Mouse (Mus musculus) left cerebral cortex, postnatal 36 days (tissue): ENCODE measurements around the gene Krt33b. TPM values are rescaled to one million over a fixed set of nuclear protein-coding genes. Genes with fewer than 3 reads are reported as not detected.

Source experiments
- DNase-seq, 2 experiments: peaks; one replicate each; pipeline ENCODE4 v3.0.0; 2021 to 2022; ENCODE audit warnings: low spot score in 2 of 2, mixed read lengths in 1 of 2
- intact Hi-C: fragments of 180-260 bp; cut with DNase I; formaldehyde crosslinking; loops from one replicate; pipeline ENCODE4 v1.15.1; 2025
- total RNA-seq, 2 experiments: library from RNA; stranded (reverse); gene quantifications; 2 replicates each; pipeline ENCODE4 v1.2.3; 2021

Krt33b gene
- total RNA-seq, 2 experiments from 2014 or later, result not detected

GRCm38 (mm10) chr11:99999091-99999490, 30.6 kb downstream of the Krt33b start:
- intact Hi-C loops, result no loop called here
- DNase-seq, result no peak

- no peak for DNase-seq
Measured at GRCm38 (mm10) chr11:99994384-99994661, 35.3 kb downstream of the Krt33b start.

GRCm38 (mm10) chr11:99993620-99994383, 35.9 kb downstream of the Krt33b start, which contains the start of gene Krtap17-1:
Krtap17-1 (minus strand) TSS chr11:99993994.
- no peak for DNase-seq
- intact Hi-C loops, result no loop called here

More at GRCm38 (mm10) chr11:99994384-99994661, 35.3 kb downstream of the Krt33b start:
- intact Hi-C loops, result no loop called here

DNA sequence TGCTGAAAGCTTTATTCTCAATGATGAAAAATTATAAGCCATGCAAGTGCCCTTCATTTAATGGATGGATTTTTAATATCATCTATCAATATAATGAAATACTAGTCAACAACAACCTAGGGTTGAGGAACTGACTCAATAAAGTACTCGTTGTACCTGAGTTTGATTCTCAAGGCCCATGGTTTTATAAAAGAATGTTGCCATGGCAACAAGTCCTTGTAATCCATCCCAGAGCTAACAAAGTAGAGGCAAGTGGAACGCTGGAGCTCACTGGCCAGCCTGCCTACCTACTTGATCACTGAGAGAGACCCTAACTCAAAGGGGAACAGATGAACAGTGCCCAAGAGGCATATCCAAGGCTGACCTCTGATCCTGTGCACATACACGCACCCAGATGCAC, 39.1 kb downstream of the Krt33b start:
- intact Hi-C loops, result no loop called here
- no peak for DNase-seq

DNA sequence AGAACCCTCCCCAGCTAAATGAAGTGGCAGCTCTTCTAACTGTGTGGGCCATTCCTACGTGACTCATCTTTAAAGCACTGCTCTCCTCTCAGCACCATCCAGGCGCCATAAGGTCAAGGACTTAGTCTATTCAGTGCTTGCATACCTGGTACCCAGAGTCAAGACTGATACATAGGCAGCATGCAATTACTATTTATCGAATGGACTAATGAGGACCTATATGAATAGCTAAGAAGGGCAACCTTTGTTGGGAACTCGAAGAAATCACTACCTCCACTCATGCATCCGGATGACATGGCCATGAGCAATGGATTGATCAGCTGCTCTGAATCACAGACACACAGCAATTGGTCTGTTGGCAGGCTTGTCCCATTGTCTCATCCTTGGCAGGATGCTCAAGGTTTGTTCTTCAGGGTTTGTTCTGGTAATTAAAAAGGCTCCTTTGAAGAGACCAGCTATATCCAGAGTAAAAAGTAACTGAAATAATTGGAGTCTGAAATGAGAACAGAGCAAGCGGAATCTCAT, 39.7 kb downstream of the Krt33b start:
- DNase-seq, result no peak
- intact Hi-C loops, result no loop called here

DNA sequence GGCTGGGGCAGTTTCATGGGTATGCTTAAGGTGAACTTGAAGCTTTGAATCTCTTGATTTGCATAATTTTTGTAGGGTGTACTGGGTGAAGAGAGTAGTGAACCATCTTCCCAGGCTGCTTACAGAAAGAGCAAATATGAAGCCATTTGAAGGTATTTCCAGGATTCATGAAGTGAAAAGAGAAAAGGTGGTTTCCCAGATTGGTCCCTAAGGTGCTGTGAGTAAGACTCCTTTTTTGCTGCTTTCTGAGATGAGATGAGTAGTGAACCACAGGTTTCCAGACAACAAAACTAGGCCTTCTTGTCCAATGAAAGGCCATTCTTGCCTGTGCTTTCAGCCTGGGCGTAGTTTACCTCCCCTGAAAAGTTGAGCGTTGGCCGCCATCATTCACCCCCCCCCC, 41.1 kb downstream of the Krt33b start:
- intact Hi-C loops, result no loop called here

DNA sequence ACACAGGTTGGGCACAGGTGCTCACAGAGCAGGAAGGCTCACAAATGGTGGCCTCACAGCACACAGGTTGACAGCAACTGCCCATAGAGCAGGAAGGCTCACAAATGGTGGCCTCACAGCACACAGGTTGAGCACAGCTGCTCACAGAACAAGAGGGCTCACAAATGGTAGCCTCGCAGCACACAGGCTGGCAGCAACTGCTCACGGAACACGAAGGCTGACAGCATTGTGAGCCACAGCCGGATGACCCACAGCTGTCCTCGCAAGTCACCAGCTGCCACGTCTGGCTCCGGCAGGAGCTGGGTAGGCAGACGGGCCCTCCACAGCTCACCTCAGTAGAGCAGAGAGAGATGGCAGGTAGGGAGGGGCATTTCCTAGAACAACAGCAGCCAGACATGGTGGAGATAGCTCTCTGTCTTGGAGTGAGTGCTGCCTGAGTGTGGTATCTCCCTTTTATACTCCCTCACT, 43.5 kb downstream of the Krt33b start, which contains the start of gene Krtap16-1:
Gene Krtap16-1, minus strand, starts transcription at position 418 of the 468 bp plus-strand sequence.
- no peak for DNase-seq
- intact Hi-C loops, result no loop called here

More for the DNA sequence above, 41.1 kb downstream of the Krt33b start:
- no peak for DNase-seq

GRCm38 (mm10) chr11:99985291-99986092, 44.2 kb downstream of the Krt33b start:
- peak; percentile 54 to 55 for DNase-seq
- intact Hi-C loops, result no loop called here

DNA sequence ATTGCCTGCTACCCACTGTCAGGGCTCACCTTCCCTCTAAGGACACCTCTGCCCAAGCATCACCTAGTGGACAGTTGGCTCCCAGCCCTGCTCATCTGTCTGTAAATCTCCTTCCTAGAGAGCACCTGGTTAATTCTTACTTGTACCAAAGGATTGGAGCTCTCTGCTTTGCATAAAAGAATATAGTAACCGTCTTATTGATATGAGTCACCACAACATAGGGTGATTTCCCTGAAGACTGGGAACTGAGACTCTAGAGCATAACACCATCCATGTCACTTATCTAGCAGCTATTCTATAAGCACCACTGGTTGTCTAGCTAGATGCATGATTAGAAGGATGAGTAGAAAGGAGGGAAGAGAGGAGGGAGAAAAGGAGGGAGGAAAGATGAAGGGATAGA, 46.2 kb downstream of the Krt33b start:
- no peak for DNase-seq
- intact Hi-C loops, result no loop called here

- DNase-seq, result no peak
- intact Hi-C loops, result no loop called here
Measured at GRCm38 (mm10) chr11:99982731-99983130, 46.9 kb downstream of the Krt33b start.

DNA sequence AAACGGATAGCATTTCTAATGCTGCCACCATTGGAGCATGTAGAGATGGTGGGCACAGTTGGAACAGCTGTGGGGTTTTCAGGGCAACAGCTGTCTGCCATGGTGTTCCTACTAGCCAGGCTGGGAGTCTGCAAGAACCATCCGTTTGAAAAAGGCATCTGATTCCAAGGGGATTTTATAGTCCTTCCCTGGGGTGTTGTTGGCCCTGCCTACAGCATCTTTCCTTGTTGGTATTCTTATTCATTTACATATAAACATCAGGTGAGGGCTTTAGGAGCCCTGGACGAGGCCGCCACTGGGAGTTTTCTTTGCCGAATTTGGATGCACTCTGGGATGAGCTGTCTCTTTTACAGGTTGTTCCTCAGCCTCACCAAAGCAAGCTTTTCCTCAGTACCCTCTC, 50.7 kb downstream of the Krt33b start, which contains the start of gene Krtap29-1:
Gene Krtap29-1, minus strand, starts transcription at position 101 of the 400 bp plus-strand sequence.
- intact Hi-C loops, result no loop called here
- DNase-seq, result no peak

Other genes with a start within 250 kb of the Krt33b start
- gene Krtap4-8, start 249.2 kb downstream of the Krt33b start, total RNA-seq, result not detected
- gene Krtap4-9, start 244.7 kb downstream of the Krt33b start, total RNA-seq, result not detected
- not detected for gene Gm11596, start 236.4 kb downstream of the Krt33b start, total RNA-seq
- gene Gm11569, start 230.9 kb downstream of the Krt33b start, total RNA-seq, result not detected
- not detected for gene Gm11554, start 225.4 kb downstream of the Krt33b start, total RNA-seq
- gene Krtap4-13, start 220.0 kb downstream of the Krt33b start, total RNA-seq, result not detected
- gene Gm11564, start 214.2 kb downstream of the Krt33b start, total RNA-seq, result not detected
- not detected for gene 2300003K06Rik, start 191.8 kb downstream of the Krt33b start, total RNA-seq
- not detected for gene Krtap4-16, start 178.3 kb downstream of the Krt33b start, total RNA-seq
- gene Gm11568, start 172.0 kb downstream of the Krt33b start, total RNA-seq, result not detected
- not detected for gene Gm11559, start 165.4 kb downstream of the Krt33b start, total RNA-seq
- gene Krtap9-1, start 156.5 kb downstream of the Krt33b start, total RNA-seq, result not detected
- not detected for gene Gm11567, start 150.7 kb downstream of the Krt33b start, total RNA-seq
- not detected for gene Krtap31-1, start 121.9 kb downstream of the Krt33b start, total RNA-seq
- not detected for gene Gm11565, start 115.1 kb downstream of the Krt33b start, total RNA-seq
- gene Krtap31-2, start 93.6 kb downstream of the Krt33b start, total RNA-seq, result not detected
- gene Krtap9-5, start 81.4 kb downstream of the Krt33b start, total RNA-seq, result not detected
- gene Krtap29-1, start 50.8 kb downstream of the Krt33b start, total RNA-seq, result not detected
- not detected for gene Krtap16-1, start 43.3 kb downstream of the Krt33b start, total RNA-seq
- gene Krtap17-1, start 35.9 kb downstream of the Krt33b start, total RNA-seq, result not detected
- gene Krt33a, start 13.7 kb downstream of the Krt33b start, total RNA-seq, result not detected
- not detected for gene Krt34, start 11.7 kb upstream of the Krt33b start, total RNA-seq
- not detected for gene Krt31, start 20.7 kb upstream of the Krt33b start, total RNA-seq
- not detected for gene Krt32, start 58.4 kb upstream of the Krt33b start, total RNA-seq
- not detected for gene Krt35, start 66.4 kb upstream of the Krt33b start, total RNA-seq
- not detected for gene Krt36, start 75.8 kb upstream of the Krt33b start, total RNA-seq
- not detected for gene Krt13, start 91.7 kb upstream of the Krt33b start, total RNA-seq
- gene Krt15, start 106.1 kb upstream of the Krt33b start, total RNA-seq, result not detected
- not detected for gene Krt19, start 118.8 kb upstream of the Krt33b start, total RNA-seq
- 1 to 10 TPM; 2.0 to 4.0 TPM for gene Krt9, start 163.4 kb upstream of the Krt33b start, total RNA-seq
- gene Krt14, start 177.7 kb upstream of the Krt33b start, total RNA-seq, result not detected
- not detected for gene Krt16, start 219.0 kb upstream of the Krt33b start, total RNA-seq
- gene Krt17, start 231.2 kb upstream of the Krt33b start, total RNA-seq, result not detected
- gene Krt42, start 240.0 kb upstream of the Krt33b start, total RNA-seq, result not detected